Mouse (Mus musculus) hindbrain, embryonic 11.5 days (tissue): ENCODE measurements around the gene Lrrc1. TPM values are rescaled to one million over a fixed set of nuclear protein-coding genes. Genes with fewer than 3 reads are reported as not detected.
"Not testable (repeated sequence)": the region's sequence is repeated elsewhere in the genome, so short reads cannot be mapped to it uniquely, and the experiment has no call there.

Source experiments
- ATAC-seq: fragments of 200-750 bp; cut with Nextera tagmentation; 2 replicates; pipeline ENCODE4 v1.8.0; 2017; ENCODE audit warnings: mild to moderate bottlenecking, moderate TSS enrichment, moderate library complexity; ENCODE audit not compliant: low FRiP score
- DNase-seq: peaks from one replicate; pipeline ENCODE4 v3.0.0-alpha.2; 2015; ENCODE audit warnings: low spot score
- H3K27ac ChIP-seq: fragments of 300-500 bp; sonication (generic); 2 replicates; pipeline ENCODE4 v1.5.1; 2014; ENCODE audit warnings: mild to moderate bottlenecking, low read depth, low read length
- H3K27me3 ChIP-seq: fragments of 300-500 bp; sonication (generic); 2 replicates; pipeline ENCODE4 v1.6.1; 2014; ENCODE audit warnings: mild to moderate bottlenecking, low read length, moderate library complexity, mixed read lengths; ENCODE audit not compliant: control insufficient read depth, insufficient read depth
- H3K36me3 ChIP-seq: fragments of 300-500 bp; sonication (generic); 2 replicates; pipeline ENCODE4 v1.6.1; 2014; ENCODE audit warnings: mild to moderate bottlenecking, low read length, moderate library complexity, mixed read lengths; ENCODE audit not compliant: control insufficient read depth, insufficient read depth
- H3K4me1 ChIP-seq: fragments of 300-500 bp; sonication (generic); replicated peaks from 2 replicates; pipeline ENCODE4 v1.6.1; 2014; ENCODE audit warnings: low read length, mixed read lengths; ENCODE audit not compliant: control insufficient read depth, insufficient read depth
- H3K4me2 ChIP-seq: fragments of 300-500 bp; sonication (generic); replicated peaks from 2 replicates; pipeline ENCODE4 v1.6.1; 2014; ENCODE audit warnings: mild to moderate bottlenecking, low read depth, low read length
- H3K4me3 ChIP-seq: fragments of 300-500 bp; sonication (generic); 2 replicates; pipeline ENCODE4 v1.5.1; 2014; ENCODE audit warnings: low read depth, low read length
- H3K9ac ChIP-seq: fragments of 300-500 bp; sonication (generic); 2 replicates; pipeline ENCODE4 v1.6.1; 2014; ENCODE audit warnings: low read depth, low read length
- H3K9me3 ChIP-seq: fragments of 300-500 bp; sonication (generic); 2 replicates; pipeline ENCODE4 v1.6.1; 2016; ENCODE audit warnings: low read length; ENCODE audit not compliant: control insufficient read depth
- WGBS: fragments of 180-500 bp; shearing (Covaris S2); extraction: QIAGEN DNeasy Blood & Tissue Kit; methylation state at CpG from one replicate; pipeline ENCODE4 v1.1.7; 2014; 5-methylcytosine and 5-hydroxymethylcytosine counted together
- polyA plus RNA-seq: library from polyadenylated mRNA; unstranded; fragments of >200 nt; fragmentation: Nextera tagmentation; extraction: Ambion mirVana; gene quantifications from 2 replicates; pipeline ENCODE4 v1.2.1, GENCODE M21; 2014

Gene Lrrc1
- polyA plus RNA-seq, 1 experiment from 2014 or later: 10.2 TPM

DNA sequence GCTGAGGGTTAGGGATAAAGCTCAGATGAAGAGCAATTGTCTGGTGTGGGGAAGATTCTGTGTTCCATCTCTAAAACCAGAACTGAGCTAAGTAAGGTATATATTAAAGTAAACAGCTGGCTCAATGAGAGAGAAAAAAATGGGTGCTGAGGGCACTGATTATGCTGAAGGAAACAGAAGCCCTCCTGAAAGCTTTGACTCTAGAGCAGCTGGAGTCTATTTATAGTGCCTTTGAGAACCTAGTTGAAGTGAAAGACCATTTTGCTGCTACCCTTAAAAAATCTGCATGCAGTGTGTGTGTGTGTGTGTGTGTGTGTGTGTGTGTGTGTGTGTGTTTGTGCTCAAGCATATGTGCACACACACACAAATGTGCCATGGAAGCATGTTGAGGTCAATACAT lies 32.7 kb upstream of the Lrrc1 start:
- no peaks in the 10 kb centered on the region for H3K36me3 ChIP-seq

DNA sequence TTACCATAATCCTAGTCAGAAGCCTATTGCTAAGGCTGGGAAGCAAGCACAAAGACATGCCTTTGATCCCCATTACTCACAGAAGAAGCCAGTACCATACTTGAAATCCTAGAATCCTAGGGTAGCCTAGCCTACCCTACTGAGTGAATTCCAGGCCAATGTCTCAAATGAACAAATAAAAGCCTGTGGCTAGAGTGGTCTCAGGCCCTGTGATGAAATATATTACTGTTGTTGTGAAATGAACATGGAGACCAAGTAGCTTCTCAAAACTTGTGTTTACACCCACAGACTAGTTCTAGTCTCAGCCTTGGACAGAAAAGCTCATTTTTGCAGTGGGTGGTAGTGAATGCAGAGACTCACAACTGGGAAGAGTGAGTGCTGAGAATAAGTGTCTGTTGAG lies 31.6 kb upstream of the Lrrc1 start:
- Histone ChIP-seq H3K27ac (no peak overlapping the region), H3K9me3 (no peaks in the 10 kb centered on the region), H3K9ac (no peak overlapping the region), H3K4me3 (no peak overlapping the region), H3K27me3 (no peaks in the 10 kb centered on the region), H3K36me3 (no peaks in the 10 kb centered on the region), H3K4me2 (no peak overlapping the region), H3K4me1 (no peaks in the 10 kb centered on the region)
- no peak for ATAC-seq
- no peak for DNase-seq

More for the DNA sequence above, 32.7 kb upstream of the Lrrc1 start:
- Histone ChIP-seq H3K4me1 (no peaks in the 10 kb centered on the region), H3K9me3 (no peaks in the 10 kb centered on the region), H3K9ac (no peak overlapping the region), H3K4me3 (no peak overlapping the region), H3K27me3 (no peaks in the 10 kb centered on the region), H3K4me2 (no peak overlapping the region), H3K27ac (no peak overlapping the region)
- no peak for ATAC-seq
- DNase-seq: no peak

DNA sequence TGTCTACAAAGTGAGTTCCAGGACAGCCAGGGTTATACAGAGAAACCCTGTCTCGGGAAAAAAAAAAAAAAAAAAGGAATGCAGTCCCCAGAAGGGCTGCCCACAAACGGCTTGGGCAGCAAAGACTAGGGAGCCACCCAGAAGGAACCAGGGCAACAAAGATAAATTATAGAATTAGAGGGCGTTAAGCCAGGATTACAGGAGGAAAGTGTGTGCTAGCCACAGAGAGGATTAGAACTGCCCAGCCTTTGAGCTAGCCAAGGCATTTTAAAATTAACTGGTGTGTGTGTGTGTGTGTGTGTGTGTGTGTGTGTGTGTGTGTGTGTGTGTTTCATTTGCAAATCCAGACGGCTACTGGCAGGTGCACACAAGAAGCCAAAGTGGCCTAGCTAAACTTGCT lies 30.3 kb upstream of the Lrrc1 start:
- WGBS: 70% methylated on average over 4 of the region's 4 CpGs
- not testable (repeated sequence) for H3K4me1 ChIP-seq, H3K9me3 ChIP-seq, H3K27ac ChIP-seq, H3K4me3 ChIP-seq, H3K4me2 ChIP-seq, H3K9ac ChIP-seq, DNase-seq, ATAC-seq, H3K27me3 ChIP-seq, H3K36me3 ChIP-seq

GRCm38 (mm10) chr9:77571851-77572250 lies 27.2 kb upstream of the Lrrc1 start:
- 87% methylated on average over 4 of the region's 4 CpGs for WGBS
- no peaks in the 10 kb centered on the region for H3K36me3 ChIP-seq
- DNase-seq: no peak

DNA sequence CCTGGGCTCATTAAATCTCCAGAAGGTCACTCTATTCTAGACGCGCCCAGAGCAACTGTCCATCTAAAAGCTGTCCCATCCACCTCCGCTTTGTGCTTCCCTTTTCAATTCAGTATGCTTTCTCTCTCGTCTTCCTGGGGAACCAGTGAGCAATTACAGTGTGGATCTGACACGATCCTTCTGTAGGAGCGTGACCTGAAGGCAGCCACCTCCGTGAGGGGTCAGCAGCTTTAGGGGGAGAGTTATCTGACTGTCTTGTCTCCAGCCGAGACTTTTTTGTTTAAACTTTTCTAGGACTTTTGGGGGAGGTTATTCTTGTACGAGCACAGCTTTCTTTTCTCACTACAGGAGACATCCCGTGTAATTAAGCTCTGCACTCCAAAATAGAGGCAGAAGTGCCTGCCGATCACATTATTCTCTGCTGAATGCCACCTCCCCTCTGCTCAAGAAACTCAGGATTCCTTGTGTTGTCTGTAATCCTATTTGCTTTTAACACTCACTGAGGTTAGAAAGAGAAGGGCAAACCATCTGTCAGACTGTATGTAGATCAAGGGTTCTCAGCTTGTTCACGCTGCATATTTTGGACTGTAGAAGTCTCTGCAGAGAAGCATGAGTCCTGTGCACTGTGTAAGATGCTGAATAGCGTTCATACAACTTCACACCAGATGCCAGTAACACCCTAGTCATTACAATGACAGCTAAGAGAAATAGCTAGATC lies 24.3 kb upstream of the Lrrc1 start:
- Histone ChIP-seq H3K27ac (no peak overlapping the region), H3K4me3 (no peak overlapping the region), H3K27me3 (no peaks in the 10 kb centered on the region), H3K9ac (no peak overlapping the region), H3K9me3 (no peaks in the 10 kb centered on the region), H3K4me2 (no peak overlapping the region), H3K4me1 (no peaks in the 10 kb centered on the region), H3K36me3 (no peaks in the 10 kb centered on the region)
- ATAC-seq (no peak), DNase-seq (no peak)
- 39% methylated on average over 13 of the region's 13 CpGs for WGBS

More at GRCm38 (mm10) chr9:77571851-77572250, 27.2 kb upstream of the Lrrc1 start:
- Histone ChIP-seq H3K27ac (no peak overlapping the region), H3K4me3 (no peak overlapping the region), H3K4me2 (no peak overlapping the region), H3K4me1 (no peaks in the 10 kb centered on the region), H3K9me3 (no peaks in the 10 kb centered on the region), H3K27me3 (no peaks in the 10 kb centered on the region), H3K9ac (no peak overlapping the region)
- no peak for ATAC-seq

DNA sequence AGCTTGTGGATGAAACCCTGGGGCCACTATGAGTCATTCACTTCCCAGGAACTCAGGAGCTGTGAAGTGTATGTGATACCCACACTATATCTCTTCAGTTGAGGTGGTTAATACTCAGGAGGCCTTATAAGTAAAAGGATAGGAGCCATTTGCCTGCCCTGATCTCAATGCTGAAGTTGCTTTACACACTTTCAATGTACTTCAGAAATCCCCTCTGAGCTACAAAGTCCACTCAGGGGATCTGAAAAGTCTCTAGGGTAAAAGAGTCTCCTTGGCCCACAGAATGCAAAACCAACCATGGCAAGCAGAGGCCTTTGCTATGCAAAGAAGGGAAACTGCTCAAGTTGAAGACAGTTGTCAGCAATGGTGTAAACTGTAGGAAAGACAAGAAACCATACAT lies 17.2 kb upstream of the Lrrc1 start:
- Histone ChIP-seq H3K9me3 (no peaks in the 10 kb centered on the region), H3K9ac (no peak overlapping the region), H3K4me3 (no peak overlapping the region), H3K36me3 (no peaks in the 10 kb centered on the region), H3K4me2 (no peak overlapping the region), H3K27ac (no peak overlapping the region), H3K4me1 (no peaks in the 10 kb centered on the region), H3K27me3 (no peaks in the 10 kb centered on the region)
- ATAC-seq (no peak), DNase-seq (no peak)

DNA sequence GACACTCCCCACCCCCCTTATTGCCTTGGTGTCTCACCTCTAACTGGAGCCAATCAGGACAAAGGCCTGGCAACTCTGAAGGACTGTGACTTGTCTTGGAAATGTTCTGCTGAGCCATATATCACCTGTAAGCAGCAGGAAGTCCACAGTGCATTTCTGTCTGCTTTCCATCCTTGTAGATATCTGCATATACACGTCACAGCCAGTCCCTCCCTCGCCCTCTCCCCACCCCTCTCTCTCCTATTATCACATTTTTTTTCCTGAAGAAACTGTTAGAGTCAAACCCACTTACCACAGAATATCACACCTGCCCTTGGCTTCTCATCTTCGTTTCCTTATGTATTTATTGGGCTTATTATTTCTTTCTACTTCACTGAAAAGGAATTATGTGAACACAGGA lies 13.3 kb upstream of the Lrrc1 start:
- Histone ChIP-seq H3K4me2 (no peak overlapping the region), H3K4me1 (no peaks in the 10 kb centered on the region), H3K27me3 (no peaks in the 10 kb centered on the region), H3K36me3 (no peaks in the 10 kb centered on the region), H3K27ac (no peak overlapping the region), H3K9ac (no peak overlapping the region), H3K9me3 (no peaks in the 10 kb centered on the region), H3K4me3 (no peak overlapping the region)
- ATAC-seq (no peak), DNase-seq (no peak)
- 86% methylated on average over 3 of the region's 3 CpGs for WGBS

DNA sequence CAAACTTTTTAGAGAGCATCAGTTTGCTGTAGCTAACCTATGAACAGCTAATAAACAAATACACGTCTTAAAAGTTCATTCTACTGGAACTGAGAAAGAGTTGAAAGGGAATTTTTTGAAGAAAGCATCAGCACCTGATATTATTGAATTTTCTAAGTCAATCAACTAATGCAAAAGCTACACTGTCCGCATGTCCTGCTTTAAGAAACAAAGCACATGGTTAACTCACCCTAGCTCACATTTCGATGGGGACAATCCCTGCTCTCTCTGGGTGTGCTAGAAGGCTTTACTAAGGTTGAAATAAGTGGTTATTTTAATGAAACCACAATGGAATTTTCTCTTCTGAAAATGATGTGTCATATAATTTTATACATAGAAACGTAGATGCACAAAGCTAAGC lies 12.5 kb upstream of the Lrrc1 start:
- H3K4me1 ChIP-seq: no peaks in the 10 kb centered on the region
- 92% methylated on average over 4 of the region's 4 CpGs for WGBS

DNA sequence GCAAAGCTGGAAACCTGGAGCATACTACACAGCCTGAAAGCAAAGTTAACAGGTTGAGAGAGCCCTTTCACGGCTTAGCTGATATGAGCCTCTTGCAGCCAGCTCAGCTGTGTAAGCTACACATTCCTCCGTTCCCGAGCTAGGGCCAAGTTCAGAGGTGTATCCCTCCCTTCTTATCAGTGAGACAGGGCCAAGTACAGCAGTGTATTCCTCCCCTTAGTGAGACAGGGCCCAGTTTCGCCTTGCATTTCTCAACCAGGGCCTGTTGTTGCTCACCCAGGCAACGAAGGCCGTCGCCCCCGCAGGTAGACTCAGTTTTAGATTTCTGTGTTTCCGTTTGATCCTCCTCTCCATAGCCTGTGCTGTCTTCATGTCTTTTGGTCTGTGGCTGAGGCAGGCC lies 11.8 kb upstream of the Lrrc1 start:
- 92% methylated on average over 9 of the region's 9 CpGs for WGBS
- no peak overlapping the region for H3K4me3 ChIP-seq
- ATAC-seq (no peak), DNase-seq (no peak)
- no peaks in the 10 kb centered on the region for H3K4me1 ChIP-seq
- no peaks in the 10 kb centered on the region for H3K9me3 ChIP-seq
- H3K9ac ChIP-seq: no peak overlapping the region
- no peaks in the 10 kb centered on the region for H3K27me3 ChIP-seq
- H3K36me3 ChIP-seq: no peaks in the 10 kb centered on the region
- H3K4me2 ChIP-seq: no peak overlapping the region
- no peak overlapping the region for H3K27ac ChIP-seq

More for the DNA sequence above, 12.5 kb upstream of the Lrrc1 start:
- no peak for DNase-seq
- no peaks in the 10 kb centered on the region for H3K36me3 ChIP-seq
- H3K27ac ChIP-seq: no peak overlapping the region
- no peak overlapping the region for H3K4me2 ChIP-seq
- H3K9me3 ChIP-seq: no peaks in the 10 kb centered on the region
- H3K4me3 ChIP-seq: no peak overlapping the region
- H3K27me3 ChIP-seq: no peaks in the 10 kb centered on the region
- no peak overlapping the region for H3K9ac ChIP-seq
- no peak for ATAC-seq
